Mouse (Mus musculus) CH12.LX (cell line): ENCODE results near the gene Ugt1a10.

Experiments used
- CHD2 ChIP-seq: IDR thresholded peaks from 2 replicates; pipeline ENCODE4 v1.6.1; 2011; ENCODE audit warnings: low read length, improper control_type of control experiment
- CTCF ChIP-seq, 2 experiments: IDR thresholded peaks in 1 of 2; conservative IDR thresholded peaks in 1 of 2; 2 replicates each; pipeline ENCODE4 v1.5.1; 2011 to 2012; ENCODE audit warnings: low read depth in 2 of 2, low read length in 2 of 2, improper control_type of control experiment in 1 of 2, inconsistent platforms in 1 of 2, mild to moderate bottlenecking in 1 of 2, moderate library complexity in 1 of 2
- MAFK ChIP-seq: IDR thresholded peaks from 2 replicates; pipeline ENCODE4 v1.6.1; 2011; ENCODE audit warnings: low read length, improper control_type of control experiment; ENCODE audit not compliant: insufficient replicate concordance
- NELFE ChIP-seq: IDR thresholded peaks from 2 replicates; pipeline ENCODE4 v1.6.1; 2011; ENCODE audit warnings: low read depth, low read length, improper control_type of control experiment
- POLR2A ChIP-seq: IDR thresholded peaks from 2 replicates; pipeline ENCODE4 v1.6.1; 2011; ENCODE audit warnings: low read depth, mild to moderate bottlenecking, improper control_type of control experiment, low read length

DNA sequence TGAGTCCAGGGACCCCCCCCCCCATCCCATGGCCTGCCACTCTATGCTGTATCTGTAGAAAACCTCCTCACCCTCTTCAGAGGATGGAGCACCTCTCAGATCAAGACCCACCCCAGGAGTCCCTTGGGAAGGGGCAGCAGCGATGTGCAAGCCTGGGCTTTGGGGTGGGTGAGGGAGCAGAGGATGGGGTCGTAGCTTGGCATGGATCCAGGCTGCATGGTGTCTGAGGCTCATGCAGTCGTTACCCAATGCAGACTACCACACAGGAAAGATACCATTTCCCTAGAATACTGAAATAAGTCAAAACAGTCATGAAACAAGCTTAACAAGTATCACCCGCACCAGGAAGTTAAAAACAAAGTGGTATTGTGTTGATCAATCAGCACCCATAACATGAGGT lies 193.5 kb downstream of the Ugt1a10 start:
- no peak for TF ChIP-seq NELFE
- TF ChIP-seq MAFK = no peak
- TF ChIP-seq POLR2A = no peak
- TF ChIP-seq CHD2 = no peak
- TF ChIP-seq CTCF (conservative IDR thresholded peaks at IDR 0.05 in 1 of 2, IDR thresholded peaks at IDR 0.05 in 1 of 2; ENCODE audit: low read depth in 2 of 2, low read length in 2 of 2) = no peak
